In genomic region chr6:110463370-110463769, GRCm38 (mm10) we compare ENCODE assay signal across 19 mouse cellular contexts.
DNase-seq lines count a peak whose midpoint lies in the region; ATAC-seq lines count a peak whose summit lies in the region.
"Had no signal": no experiment of that assay in that cellular context is flagged by ENCODE, and none has a peak within 500 bp of the region (broad histone marks: within the 10 kb centered on the region; RNA-seq: fewer than 3 reads in every experiment).

No protein-coding gene starts in this region.

- peak; percentile 2 for DNase-seq in adrenal gland, postnatal 10 days
- DNase-seq in adrenal gland, postnatal 14 days = no peak
- peak; percentile 2 for DNase-seq in brain, adult 2 months (ENCODE audit: low read depth, low spot score)
- DNase-seq in right cerebral cortex, adult 18-20 months = no peak
- DNase-seq: adrenal gland, adult 8-10 months; B cell, adult 2 months; cerebellum, adult 18-20 months; cerebellum, adult 9-10 months; cerebellum, postnatal 14 days; gastrocnemius, postnatal 10 days; gastrocnemius, postnatal 36 days; heart, adult 11 months; kidney, adult 11 months had no signal

- peak; percentile 68 for ATAC-seq in common myeloid progenitor, adult 5-6 weeks (replicated peaks; ENCODE audit: low read depth, poor library complexity, severe bottlenecking)
- ATAC-seq in megakaryocyte, adult 5-6 weeks (ENCODE audit: poor library complexity, severe bottlenecking) = peak; percentile 78
- no peak for ATAC-seq in inflammation-experienced regulatory T-cells, adult 6 months
- ATAC-seq: forebrain, embryonic 16.5 days; intestine, embryonic 15.5 days; Patski had no signal

Comparison
In these comparisons a context has a peak if more than half of its experiments do, and no peak if none do; other contexts are left out.
1. DNase-seq: peak in adrenal gland, postnatal 10 days (single experiment) and brain, adult 2 months (single experiment); none in adrenal gland, postnatal 14 days (single experiment) and right cerebral cortex, adult 18-20 months (single experiment).